Mouse (Mus musculus): ENCODE data around the gene Lhfpl4. TPM values are rescaled to one million over a fixed set of nuclear protein-coding genes. Genes with fewer than 3 reads are reported as not detected.

Lhfpl4 gene
- total and polyA plus RNA-seq, 2 experiments = 0.02 TPM; not detected in 1

- Histone ChIP-seq H3K79me2 (ENCODE audit: control insufficient read depth, insufficient read depth, low read length) (no peaks in the 10 kb centered on the region), H3K27me3 (ENCODE audit: control insufficient read depth, insufficient read depth, low read length) (no peaks in the 10 kb centered on the region; the same call in 1 of the 2 replicates), H3K27ac (replicated peaks; ENCODE audit: insufficient read depth, low read depth, low read length) (no peak overlapping the region), H3K9ac (ENCODE audit: low read depth, low read length) (no peak overlapping the region), H3K4me1 (ENCODE audit: control insufficient read depth, insufficient read depth, low read length) (no peaks in the 10 kb centered on the region), H3K4me3 (ENCODE audit: insufficient read depth, low read depth, low read length) (no peak overlapping the region), H3K36me3 (ENCODE audit: control insufficient read depth, insufficient read depth, low read length) (no peaks in the 10 kb centered on the region)
- TF ChIP-seq CTCF (IDR thresholded peaks at IDR 0.05; ENCODE audit: low read depth, low read length) (no peak), POLR2A (IDR thresholded peaks at IDR 0.05; ENCODE audit: extremely low read depth, insufficient read depth, low read length) (no peak)
- DNase-seq (ENCODE audit: extremely low read depth, low read depth, low spot score) = no peak
These were observed 31.5 kb upstream of the Lhfpl4 start for GRCm38 (mm10) chr6:113226705-113227104.

DNA sequence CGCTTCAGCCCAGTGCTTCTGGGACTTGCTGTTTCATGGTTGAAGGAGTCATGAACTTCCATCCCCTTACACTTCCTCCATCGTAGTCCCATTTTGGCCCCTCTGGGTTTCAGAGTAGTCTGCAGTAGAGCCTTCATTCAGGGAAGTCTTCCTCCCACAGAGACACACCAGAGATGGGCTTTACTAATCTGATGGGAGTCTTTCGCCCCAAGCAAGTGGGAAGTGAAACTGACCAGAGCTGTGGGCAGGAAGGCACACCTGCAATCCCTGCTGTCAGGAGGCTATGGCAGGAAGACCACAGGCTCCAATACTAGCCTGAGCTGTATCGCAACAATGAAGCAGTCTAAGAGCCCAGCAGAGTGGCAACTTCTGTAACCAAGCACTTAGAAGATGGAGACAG, 30.6 kb upstream of the Lhfpl4 start:
- 68% methylated on average over 4 of the region's 4 CpGs for WGBS
- Histone ChIP-seq H3K9ac (ENCODE audit: low read depth, low read length) (no peak overlapping the region), H3K36me3 (ENCODE audit: control insufficient read depth, insufficient read depth, low read length) (no peaks in the 10 kb centered on the region), H3K79me2 (ENCODE audit: control insufficient read depth, insufficient read depth, low read length) (no peaks in the 10 kb centered on the region), H3K4me3 (ENCODE audit: insufficient read depth, low read depth, low read length) (no peak overlapping the region), H3K27me3 (ENCODE audit: control insufficient read depth, insufficient read depth, low read length) (no peaks in the 10 kb centered on the region; the same call in 1 of the 2 replicates), H3K4me1 (ENCODE audit: control insufficient read depth, insufficient read depth, low read length) (no peaks in the 10 kb centered on the region), H3K27ac (replicated peaks; ENCODE audit: insufficient read depth, low read depth, low read length) (no peak overlapping the region)
- TF ChIP-seq CTCF (IDR thresholded peaks at IDR 0.05; ENCODE audit: low read depth, low read length) (no peak), POLR2A (IDR thresholded peaks at IDR 0.05; ENCODE audit: extremely low read depth, insufficient read depth, low read length) (no peak)
- no peak for DNase-seq (ENCODE audit: extremely low read depth, low read depth, low spot score)

GRCm38 (mm10) chr6:113216280-113216679, 21.1 kb upstream of the Lhfpl4 start:
- WGBS = 74% methylated on average over 2 of the region's 2 CpGs
- Histone ChIP-seq H3K9ac (ENCODE audit: low read depth, low read length) (no peak overlapping the region), H3K27ac (replicated peaks; ENCODE audit: insufficient read depth, low read depth, low read length) (no peak overlapping the region), H3K79me2 (ENCODE audit: control insufficient read depth, insufficient read depth, low read length) (no peaks in the 10 kb centered on the region), H3K4me1 (ENCODE audit: control insufficient read depth, insufficient read depth, low read length) (no peaks in the 10 kb centered on the region), H3K4me3 (ENCODE audit: insufficient read depth, low read depth, low read length) (no peak overlapping the region), H3K27me3 (ENCODE audit: control insufficient read depth, insufficient read depth, low read length) (no peaks in the 10 kb centered on the region), H3K36me3 (ENCODE audit: control insufficient read depth, insufficient read depth, low read length) (no peaks in the 10 kb centered on the region)
- TF ChIP-seq POLR2A (IDR thresholded peaks at IDR 0.05; ENCODE audit: extremely low read depth, insufficient read depth, low read length) (no peak), CTCF (IDR thresholded peaks at IDR 0.05; ENCODE audit: low read depth, low read length) (no peak; the same call in 1 of the 2 replicates)
- no peak for DNase-seq (ENCODE audit: extremely low read depth, low read depth, low spot score)

DNA sequence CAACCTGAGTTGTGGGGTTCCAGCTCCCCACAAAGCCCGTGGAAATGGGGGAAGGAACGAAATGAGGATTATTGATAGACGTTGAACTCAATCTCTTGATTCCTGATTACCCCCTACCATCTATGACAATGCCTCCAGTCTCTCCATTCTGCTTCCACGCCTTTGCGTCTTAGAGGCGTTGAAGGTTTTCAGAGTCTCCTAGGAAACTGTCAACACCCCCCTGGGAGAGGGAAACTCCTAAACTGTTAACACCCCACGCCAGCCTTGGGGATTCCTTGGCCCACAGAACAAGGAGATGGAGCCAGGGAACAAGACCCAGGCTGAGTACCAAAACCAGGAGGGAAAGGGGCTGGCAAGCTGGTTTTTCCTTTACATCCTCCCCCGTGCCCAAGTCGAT, 410 bp upstream of the Lhfpl4 start:
- DNase-seq (ENCODE audit: extremely low read depth, low read depth, low spot score) = no peak
- Histone ChIP-seq H3K79me2 (ENCODE audit: control insufficient read depth, insufficient read depth, low read length) (no peaks in the 10 kb centered on the region), H3K27ac (replicated peaks; ENCODE audit: insufficient read depth, low read depth, low read length) (no peak overlapping the region), H3K4me3 (ENCODE audit: insufficient read depth, low read depth, low read length) (no peak overlapping the region), H3K36me3 (ENCODE audit: control insufficient read depth, insufficient read depth, low read length) (no peaks in the 10 kb centered on the region), H3K9ac (ENCODE audit: low read depth, low read length) (no peak overlapping the region), H3K27me3 (ENCODE audit: control insufficient read depth, insufficient read depth, low read length) (peaks cover 10% of the 10 kb centered on the region), H3K4me1 (ENCODE audit: control insufficient read depth, insufficient read depth, low read length) (no peaks in the 10 kb centered on the region)
- 30% methylated on average over 9 of the region's 9 CpGs for WGBS
- TF ChIP-seq POLR2A (IDR thresholded peaks at IDR 0.05; ENCODE audit: extremely low read depth, insufficient read depth, low read length) (no peak), CTCF (IDR thresholded peaks at IDR 0.05; ENCODE audit: low read depth, low read length) (no peak)

DNA sequence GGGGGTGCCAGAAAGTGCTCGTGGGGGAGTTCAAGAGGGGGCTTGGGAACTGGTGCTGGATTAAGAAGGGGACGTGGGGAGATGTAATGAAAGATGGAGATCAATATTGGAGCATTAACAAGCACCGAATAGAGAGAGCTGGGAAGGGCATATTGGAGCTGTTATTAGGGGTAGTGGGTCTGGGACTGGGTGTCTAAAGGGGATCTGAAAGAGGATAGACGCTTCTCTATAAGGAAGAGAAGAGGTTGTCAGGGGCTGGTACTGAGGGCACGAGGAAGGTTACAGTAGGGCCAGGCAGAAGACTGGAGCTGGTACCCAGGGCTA, 705 bp downstream of the Lhfpl4 start:
- no peak overlapping the region for H3K9ac ChIP-seq (ENCODE audit: low read depth, low read length)
- peaks cover 10% of the 10 kb centered on the region for H3K27me3 ChIP-seq (ENCODE audit: control insufficient read depth, insufficient read depth, low read length)
- H3K27ac ChIP-seq (replicated peaks; ENCODE audit: insufficient read depth, low read depth, low read length) = no peak overlapping the region
- no peak for DNase-seq (ENCODE audit: extremely low read depth, low read depth, low spot score)
- no peak overlapping the region for H3K4me3 ChIP-seq (ENCODE audit: insufficient read depth, low read depth, low read length)
- H3K4me1 ChIP-seq (ENCODE audit: control insufficient read depth, insufficient read depth, low read length) = no peaks in the 10 kb centered on the region
- WGBS = 6% methylated on average over 5 of the region's 5 CpGs
- no peaks in the 10 kb centered on the region for H3K36me3 ChIP-seq (ENCODE audit: control insufficient read depth, insufficient read depth, low read length)
- no peaks in the 10 kb centered on the region for H3K79me2 ChIP-seq (ENCODE audit: control insufficient read depth, insufficient read depth, low read length)
- TF ChIP-seq CTCF (IDR thresholded peaks at IDR 0.05; ENCODE audit: low read depth, low read length) = no peak
- no peak for TF ChIP-seq POLR2A (IDR thresholded peaks at IDR 0.05; ENCODE audit: extremely low read depth, insufficient read depth, low read length)

DNA sequence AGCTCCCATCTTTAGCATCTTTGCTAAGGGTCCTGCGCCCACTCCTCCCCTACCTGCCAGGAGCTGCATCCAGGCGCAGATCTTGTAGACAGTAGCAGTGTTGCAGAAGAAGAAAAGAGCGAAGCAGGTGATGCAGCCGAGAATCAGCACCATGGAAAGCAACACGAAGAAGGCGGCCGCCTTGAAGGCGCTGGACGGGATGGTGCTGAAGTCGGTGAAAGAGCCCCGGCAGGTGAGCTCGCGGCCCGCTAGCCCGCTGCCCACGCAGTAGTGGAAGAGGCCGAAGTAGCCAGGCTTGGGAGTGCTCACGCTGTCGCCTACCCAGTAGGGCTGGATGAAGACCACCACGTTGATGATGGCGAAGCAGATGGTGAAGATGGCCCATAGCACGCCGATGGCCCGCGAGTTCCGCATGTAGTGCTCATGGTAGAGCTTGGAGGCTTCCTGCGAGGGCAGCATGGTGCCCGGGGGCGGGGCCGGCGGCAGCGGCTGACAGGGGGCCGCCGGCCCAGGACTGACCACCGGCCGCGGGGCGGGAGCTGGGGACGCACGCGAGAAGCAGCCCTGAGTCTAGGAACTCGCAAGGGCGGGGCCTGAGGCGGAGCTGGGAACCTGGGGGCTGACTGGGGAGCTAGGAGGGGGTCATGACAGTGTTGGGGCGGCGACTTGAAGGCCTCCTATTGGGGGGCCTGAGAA, 1.3 kb downstream of the Lhfpl4 start:
- no peaks in the 10 kb centered on the region for H3K36me3 ChIP-seq (ENCODE audit: control insufficient read depth, insufficient read depth, low read length)
- H3K4me1 ChIP-seq (ENCODE audit: control insufficient read depth, insufficient read depth, low read length) = no peaks in the 10 kb centered on the region
- peaks cover 10% of the 10 kb centered on the region for H3K27me3 ChIP-seq (ENCODE audit: control insufficient read depth, insufficient read depth, low read length)
- no peak for DNase-seq (ENCODE audit: extremely low read depth, low read depth, low spot score)
- H3K27ac ChIP-seq (replicated peaks; ENCODE audit: insufficient read depth, low read depth, low read length) = no peak overlapping the region
- WGBS = 7% methylated on average over 46 of the region's 46 CpGs
- no peaks in the 10 kb centered on the region for H3K79me2 ChIP-seq (ENCODE audit: control insufficient read depth, insufficient read depth, low read length)
- TF ChIP-seq CTCF (IDR thresholded peaks at IDR 0.05; ENCODE audit: low read depth, low read length) (no peak), POLR2A (IDR thresholded peaks at IDR 0.05; ENCODE audit: extremely low read depth, insufficient read depth, low read length) (no peak)
- H3K4me3 ChIP-seq (ENCODE audit: insufficient read depth, low read depth, low read length) = no peak overlapping the region
- no peak overlapping the region for H3K9ac ChIP-seq (ENCODE audit: low read depth, low read length)

Measured in liver, adult 2 months (tissue).